Mouse (Mus musculus): ENCODE data around the gene Cox8b.

The Cox8b gene

DNA sequence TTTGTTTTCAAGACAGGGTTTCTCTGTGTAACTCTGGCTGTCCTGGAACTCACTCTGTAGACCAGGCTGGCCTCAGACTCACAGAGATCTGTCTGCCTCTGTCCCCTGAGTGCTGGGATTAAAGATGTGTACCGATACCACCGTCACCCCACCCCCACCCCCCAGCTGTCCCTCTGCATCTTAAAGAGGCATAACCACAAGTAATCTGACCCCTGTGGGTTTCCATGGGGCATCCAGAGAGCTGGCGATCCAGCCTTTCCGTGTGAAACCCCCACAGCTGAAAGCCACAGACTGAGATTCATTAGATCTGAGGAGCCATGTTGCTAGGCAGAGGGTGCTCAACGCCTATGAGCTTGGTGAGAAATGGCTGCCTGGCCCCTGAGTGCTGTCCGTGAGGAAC lies 40.2 kb downstream of the Cox8b start:
- no peak for DNase-seq

DNA sequence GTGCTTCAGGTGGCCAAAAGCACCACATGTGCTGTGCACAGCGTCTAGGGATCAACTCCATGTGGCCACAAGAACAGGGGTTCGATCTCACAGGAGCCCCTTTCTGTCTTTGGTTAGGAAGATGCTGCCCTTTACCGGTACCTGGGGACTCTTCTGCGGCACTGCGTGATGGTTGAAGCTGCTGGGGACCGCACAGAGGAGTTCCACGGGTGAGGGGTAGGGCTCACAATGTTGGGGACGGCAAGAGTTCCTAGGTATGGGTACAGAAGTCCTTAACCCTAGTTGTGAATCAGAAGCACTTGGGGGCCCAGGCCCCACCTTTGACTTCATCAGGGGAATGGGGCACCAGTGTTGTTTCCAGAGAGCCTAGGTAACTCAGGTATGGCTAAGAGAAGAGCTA lies 41.5 kb downstream of the Cox8b start:
- DNase-seq = peak in 1 of 2 experiments; percentile 12

DNA sequence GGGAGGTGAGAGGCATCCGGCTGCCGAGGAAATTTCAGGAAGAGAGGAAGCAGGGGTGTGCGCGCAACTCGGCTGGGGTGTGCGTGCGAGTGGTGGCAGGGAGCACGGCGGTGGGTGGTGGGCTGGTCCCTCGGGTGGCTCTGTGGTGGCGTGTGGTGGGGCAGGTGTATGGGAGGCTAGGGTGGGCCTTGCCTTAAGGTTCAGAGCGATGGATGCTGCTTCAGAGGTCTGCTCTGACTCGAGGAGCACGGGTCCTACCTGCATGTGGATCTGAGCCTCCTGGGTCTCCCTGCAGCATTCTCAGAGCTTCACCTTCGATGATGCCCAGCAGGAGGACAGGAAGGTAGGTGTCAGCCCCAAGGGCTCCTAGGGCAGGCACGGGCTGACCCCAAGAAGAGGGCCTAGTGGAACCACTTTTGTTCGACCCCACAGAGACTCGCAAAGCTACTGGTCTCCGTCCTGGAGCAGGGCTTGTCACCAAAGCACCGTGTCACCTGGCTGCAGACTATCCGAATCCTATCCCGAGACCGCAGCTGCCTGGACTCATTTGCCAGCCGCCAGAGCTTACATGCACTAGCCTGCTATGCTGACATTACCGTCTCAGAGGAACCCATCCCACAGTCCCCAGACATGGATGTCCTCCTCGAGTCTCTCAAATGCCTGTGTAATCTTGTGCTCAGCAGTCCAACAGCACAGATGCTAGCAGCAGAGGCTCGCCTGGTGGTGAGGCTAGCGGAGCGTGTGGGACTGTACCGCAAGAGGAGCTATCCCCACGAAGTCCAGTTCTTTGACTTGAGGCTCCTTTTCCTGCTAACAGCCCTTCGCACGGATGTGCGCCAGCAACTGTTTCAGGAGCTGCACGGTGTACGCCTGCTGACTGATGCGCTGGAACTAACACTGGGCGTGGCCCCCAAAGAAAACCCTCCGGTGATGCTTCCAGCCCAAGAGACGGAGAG lies 42.4 kb downstream of the Cox8b start, which contains the start of gene Bet1l:
Gene Bet1l (minus strand): TSS at position 28 of the 956 bp plus-strand sequence.
- DNase-seq = peak in 1 of 2 experiments; percentile 31

DNA sequence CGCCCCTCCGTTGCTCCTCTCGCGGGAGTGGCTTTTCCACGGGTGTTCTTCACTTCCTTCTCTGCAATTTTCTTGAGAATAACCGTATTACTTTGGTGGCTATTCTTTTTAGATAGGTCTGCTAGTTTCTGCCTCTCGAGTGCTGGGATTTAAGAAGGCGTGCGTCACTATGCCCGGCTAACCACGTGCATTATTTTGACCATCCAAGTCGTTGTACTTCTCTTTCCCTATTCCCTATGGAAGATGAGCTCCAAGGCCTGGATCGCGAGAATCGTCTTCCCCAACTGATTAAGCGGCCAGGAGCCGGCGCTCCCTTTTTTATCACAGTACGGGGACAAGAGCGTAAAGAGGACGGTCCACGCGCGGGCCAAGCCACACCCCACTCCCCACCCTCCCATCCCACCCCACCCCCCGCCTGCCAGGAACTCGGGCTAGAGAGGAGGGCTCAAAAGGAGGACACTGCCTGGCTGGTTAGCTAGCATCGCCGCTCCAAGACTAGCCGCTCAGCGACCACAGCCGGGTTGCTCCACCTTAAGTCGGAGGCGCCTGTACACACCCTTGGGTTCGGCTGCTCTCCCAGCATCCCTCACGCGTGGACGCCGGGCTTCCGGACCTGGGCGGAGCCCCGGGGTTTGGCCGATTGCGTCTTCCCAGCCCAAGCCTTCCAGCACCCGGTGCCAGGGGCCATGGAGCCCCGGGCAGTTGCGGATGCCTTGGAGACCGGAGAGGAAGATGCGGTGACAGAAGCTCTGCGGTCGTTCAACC lies 43.3 kb downstream of the Cox8b start, which contains the start of gene Ric8a:
Gene Ric8a (plus strand): TSS at position 173 of the 765 bp plus-strand sequence.
- peak; percentile 93 to 94 for DNase-seq

DNA sequence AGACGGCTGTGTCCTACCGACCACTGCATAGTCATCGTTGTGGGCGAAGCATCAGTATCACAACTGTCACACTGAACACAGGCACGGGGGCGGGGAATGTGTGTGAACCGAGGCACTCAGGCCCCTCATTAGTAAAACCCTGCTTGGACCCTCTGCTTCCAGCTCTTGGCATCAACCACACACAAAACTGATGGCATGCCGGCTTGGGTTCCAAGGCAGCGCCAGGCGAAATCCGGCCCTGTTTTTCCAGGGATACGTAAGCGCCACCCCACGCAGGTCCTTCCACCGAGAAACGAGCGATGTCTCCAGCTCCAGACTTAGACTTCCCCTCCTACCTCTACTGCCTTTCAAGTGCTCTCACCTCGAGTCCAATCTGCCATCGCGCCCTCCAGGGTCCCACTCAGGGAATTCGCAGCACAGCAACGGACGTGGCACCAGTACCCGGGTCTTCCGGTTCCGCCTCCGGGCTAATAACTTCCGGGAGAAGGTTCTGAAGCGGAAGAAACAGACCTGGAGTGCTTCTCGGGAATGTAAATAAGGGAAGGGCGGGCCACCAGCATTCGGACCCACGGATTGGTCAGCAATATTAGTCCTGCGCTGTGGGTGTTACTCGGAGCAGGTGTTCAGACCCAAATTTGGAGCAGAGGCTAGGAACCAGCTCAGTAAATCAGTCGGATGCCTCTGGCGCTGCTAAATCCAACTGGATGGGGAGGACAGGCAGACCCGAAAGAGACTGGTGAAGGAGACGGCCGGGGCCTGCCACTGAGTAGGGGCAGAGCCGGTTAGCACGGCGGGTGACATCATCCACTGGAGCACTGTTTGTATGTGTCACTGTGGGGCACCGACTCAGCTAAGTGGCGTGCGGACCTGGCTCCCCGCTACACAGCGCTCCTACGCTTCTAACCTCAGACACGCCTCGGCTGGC lies 44.1 kb downstream of the Cox8b start, which contains the start of gene Gm45785:
Gene Gm45785 (minus strand): TSS at position 472 of the 925 bp plus-strand sequence.
- DNase-seq = peak; percentile 88 to 92

DNA sequence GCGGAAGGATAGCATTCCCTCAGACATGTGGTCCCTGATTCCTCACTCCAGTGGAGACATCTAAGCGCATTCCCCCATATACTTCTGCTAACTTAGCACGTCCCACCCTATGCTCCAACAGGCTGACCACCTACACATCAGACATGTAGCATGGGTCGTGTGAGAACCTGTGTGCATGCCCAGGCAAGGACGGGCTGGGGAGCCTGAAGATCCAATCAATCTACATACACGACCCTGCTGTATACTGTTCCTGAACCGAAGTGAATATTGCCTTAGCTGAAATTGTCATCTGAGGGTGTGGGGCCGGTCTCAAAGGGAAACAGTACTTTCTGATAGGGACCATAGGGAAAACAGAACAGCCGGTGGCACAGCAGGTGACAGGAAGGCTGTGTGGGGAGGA lies 45.1 kb downstream of the Cox8b start:
- no peak for DNase-seq

DNA sequence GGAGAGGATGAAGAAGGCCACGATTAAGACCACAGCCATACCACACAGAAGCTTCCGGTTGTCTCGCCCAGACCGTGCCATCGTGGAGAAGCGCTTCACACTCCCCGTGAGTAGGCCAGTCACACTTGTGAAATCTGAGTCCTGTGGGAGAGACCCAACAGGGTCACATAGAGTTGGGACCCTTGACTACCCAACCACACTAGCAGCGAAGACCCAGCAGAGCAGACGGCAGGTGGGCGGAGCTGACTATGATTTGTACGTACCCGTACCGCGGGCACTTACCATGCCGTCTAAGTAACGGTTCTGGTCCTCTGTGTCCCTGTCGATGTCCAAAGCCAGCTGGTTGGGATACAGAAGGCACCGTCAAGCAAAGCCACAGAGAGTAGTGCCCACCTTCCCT lies 45.8 kb downstream of the Cox8b start:
- DNase-seq = no peak

DNA sequence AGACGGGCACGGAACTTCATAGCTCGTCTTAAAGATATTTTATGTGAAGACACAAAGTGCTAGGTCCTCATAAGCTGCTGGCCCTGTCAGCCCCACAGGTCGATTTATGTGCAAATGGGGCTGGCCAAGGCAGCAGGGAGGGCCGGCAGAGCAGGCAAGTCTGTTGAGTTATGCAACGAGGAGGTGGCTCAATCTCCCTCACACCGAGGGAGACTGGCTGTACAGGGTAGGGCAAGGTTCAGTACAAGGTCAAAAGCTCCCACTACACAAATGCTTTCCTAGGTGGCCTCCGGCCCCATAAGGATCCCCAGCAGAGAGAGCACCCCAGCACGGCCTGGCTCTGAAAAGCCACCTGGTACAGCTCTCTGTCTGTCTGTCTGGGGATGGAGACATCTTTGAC lies 46.9 kb downstream of the Cox8b start:
- no peak for DNase-seq

DNA sequence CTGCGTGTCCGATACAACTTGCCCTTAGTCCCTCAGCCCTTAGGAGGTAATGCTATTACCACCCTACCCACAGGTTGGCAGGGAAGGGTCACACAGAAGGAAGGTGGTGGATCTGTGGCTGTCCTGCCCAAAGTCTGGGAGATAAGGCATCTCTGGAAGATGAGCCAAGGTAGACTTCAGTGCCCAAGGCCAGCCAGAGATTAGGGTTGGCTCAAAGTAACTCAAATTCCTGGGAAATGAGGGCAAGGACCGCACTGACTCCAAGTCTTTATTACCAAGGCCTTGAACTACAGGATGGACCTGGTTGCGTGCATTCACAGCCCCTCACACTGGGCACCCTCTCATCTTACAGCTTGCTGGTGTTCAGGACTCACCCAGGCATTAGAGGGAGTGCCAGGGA lies 48.3 kb downstream of the Cox8b start:
- DNase-seq = no peak
